Mouse (Mus musculus) adrenal gland, adult 2 months (tissue): ENCODE measurements at regions not wholly inside any gene's neighbourhood (a gene's known extent, or its start where the extent isn't known, plus 50 kb on each side); places are given as distances from the start of the nearest gene placed in this dataset.

ENCODE experiments used
- DNase-seq: peaks from one replicate; pipeline ENCODE4 v3.0.0; 2021

- DNase-seq = peak; percentile 36
Measured at GRCm38 (mm10) chr3:21820051-21820598, 256.3 kb upstream of the Tbl1xr1 start.

GRCm38 (mm10) chr3:21822675-21823074, 253.8 kb upstream of the Tbl1xr1 start:
- DNase-seq = no peak

GRCm38 (mm10) chr3:21823331-21823730, 253.1 kb upstream of the Tbl1xr1 start:
- DNase-seq = peak; percentile 27

GRCm38 (mm10) chr3:21824101-21824880, 252.2 kb upstream of the Tbl1xr1 start:
- no peak for DNase-seq

GRCm38 (mm10) chr3:21824913-21825610, 251.4 kb upstream of the Tbl1xr1 start:
- no peak for DNase-seq

- DNase-seq = no peak
Measured at GRCm38 (mm10) chr3:21827656-21828055, 248.8 kb upstream of the Tbl1xr1 start.

- no peak for DNase-seq
Measured at GRCm38 (mm10) chr3:21833111-21833510, 243.3 kb upstream of the Tbl1xr1 start.

GRCm38 (mm10) chr3:21835526-21835925, 240.9 kb upstream of the Tbl1xr1 start:
- no peak for DNase-seq

- no peak for DNase-seq
Measured at GRCm38 (mm10) chr3:21837297-21837946, 239.0 kb upstream of the Tbl1xr1 start.

- DNase-seq = peak; percentile 32
Measured at GRCm38 (mm10) chr3:21840751-21841488, 235.5 kb upstream of the Tbl1xr1 start.

GRCm38 (mm10) chr3:21841506-21841905, 234.9 kb upstream of the Tbl1xr1 start:
- no peak for DNase-seq

GRCm38 (mm10) chr3:21842545-21843291, 233.7 kb upstream of the Tbl1xr1 start:
- DNase-seq = no peak

GRCm38 (mm10) chr3:21843292-21843852, 233.1 kb upstream of the Tbl1xr1 start:
- peak; percentile 54 for DNase-seq

- no peak for DNase-seq
Measured at GRCm38 (mm10) chr3:21849831-21850230, 226.6 kb upstream of the Tbl1xr1 start.

GRCm38 (mm10) chr3:21850977-21851376, 225.5 kb upstream of the Tbl1xr1 start:
- no peak for DNase-seq

GRCm38 (mm10) chr3:21854340-21854739, 222.1 kb upstream of the Tbl1xr1 start:
- DNase-seq = no peak

- no peak for DNase-seq
Measured at GRCm38 (mm10) chr3:21859436-21859835, 217.0 kb upstream of the Tbl1xr1 start.

GRCm38 (mm10) chr3:21860915-21861635, 215.4 kb upstream of the Tbl1xr1 start:
- DNase-seq = no peak

GRCm38 (mm10) chr3:21861636-21861970, 214.8 kb upstream of the Tbl1xr1 start:
- no peak for DNase-seq

GRCm38 (mm10) chr3:21864391-21864790, 212.1 kb upstream of the Tbl1xr1 start:
- DNase-seq = no peak
